Mouse (Mus musculus): ENCODE results near the gene Mgst2. TPM values are rescaled to one million over a fixed set of nuclear protein-coding genes. Genes with fewer than 3 reads are reported as not detected.

Mgst2 gene
- 1.3 and 3.6 TPM in 2 replicates for polyA plus RNA-seq (2015; fragmentation: Nextera tagmentation; extraction: Ambion mirVana)

GRCm38 (mm10) chr3:51660060-51660459, at the start of gene Mgst2:
Mgst2 (plus strand) TSS chr3:51660360.
- H3K4me3 ChIP-seq = no peak within 1 kb of the TSS
- no peaks in the 10 kb centered on the region for H3K27me3 ChIP-seq
- no peak within 1 kb of the TSS for H3K4me2 ChIP-seq
- ATAC-seq (ENCODE audit: low read depth) = no peak
- H3K9me3 ChIP-seq = no peaks in the 10 kb centered on the region
- no peaks in the 10 kb centered on the region for H3K36me3 ChIP-seq
- WGBS = 55% methylated on average over 4 of the region's 4 CpGs
- no peak within 1 kb of the TSS for H3K9ac ChIP-seq
- no peak within 1 kb of the TSS for H3K27ac ChIP-seq (replicated peaks)
- H3K4me1 ChIP-seq (replicated peaks) = no peaks in the 10 kb centered on the region

- Histone ChIP-seq H3K9ac (no peak overlapping the region), H3K4me2 (no peak overlapping the region), H3K27me3 (no peaks in the 10 kb centered on the region), H3K36me3 (no peaks in the 10 kb centered on the region), H3K4me1 (replicated peaks) (0 out of 2 replicates have a peak, but pooled peaks cover 6% of the 10 kb centered on the region), H3K4me3 (no peak overlapping the region), H3K27ac (replicated peaks) (no peak overlapping the region), H3K9me3 (no peaks in the 10 kb centered on the region)
- WGBS = 8% methylated on average over 6 of the region's 6 CpGs
- ATAC-seq (ENCODE audit: low read depth) = peak; percentile 53; the same call in 1 of the 2 replicates
These were observed 48.2 kb upstream of the Mgst2 start for GRCm38 (mm10) chr3:51611972-51612371.

DNA sequence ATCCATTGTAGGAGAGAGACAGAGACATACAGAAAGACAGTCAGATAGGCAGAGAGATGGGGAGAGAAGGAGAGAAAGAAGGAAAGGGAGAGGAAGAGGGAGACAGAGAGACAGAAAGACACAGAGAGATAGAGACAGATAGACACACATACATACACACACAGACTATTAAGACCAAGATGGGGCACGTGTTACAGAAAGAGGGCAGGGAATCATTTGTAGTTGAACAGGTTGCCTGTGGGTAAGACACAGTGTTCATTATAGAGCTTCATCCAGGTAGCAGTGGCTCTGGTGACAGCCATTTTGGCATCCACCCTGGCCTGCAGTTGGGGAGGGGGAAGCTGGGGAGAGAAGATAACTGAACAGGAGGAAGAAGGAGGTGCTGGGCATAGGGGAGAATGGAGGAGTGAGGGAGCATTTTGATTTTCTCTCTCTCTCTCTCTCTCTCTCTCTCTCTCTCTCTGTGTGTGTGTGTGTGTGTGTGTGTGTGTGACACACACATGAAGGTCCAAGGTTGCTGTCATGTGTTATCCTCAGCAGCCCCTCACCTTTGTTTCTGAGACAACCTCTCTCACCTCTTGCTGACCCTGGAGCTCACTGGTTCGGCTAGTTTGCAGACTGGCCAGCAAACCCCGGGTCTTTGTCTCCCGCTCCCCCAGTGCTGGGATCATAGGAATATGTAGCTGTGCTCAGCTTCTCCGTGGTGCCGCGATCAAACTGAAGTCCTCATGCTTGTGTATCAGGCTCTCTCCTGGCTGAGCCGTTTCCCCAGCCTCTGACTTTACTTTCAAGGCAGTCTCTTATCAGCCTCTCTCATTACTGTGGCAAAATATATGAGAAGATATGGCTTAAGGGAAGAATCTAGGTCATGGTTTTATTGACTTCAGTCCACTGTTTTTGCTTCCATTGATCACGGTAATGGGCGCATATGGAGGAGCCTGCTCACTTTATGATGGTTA, 47.5 kb upstream of the Mgst2 start:
- Histone ChIP-seq H3K27me3 (no peaks in the 10 kb centered on the region), H3K4me3 (no peak overlapping the region), H3K4me1 (replicated peaks) (0 out of 2 replicates have a peak, but pooled peaks cover 6% of the 10 kb centered on the region), H3K9me3 (no peaks in the 10 kb centered on the region), H3K27ac (replicated peaks) (no peak overlapping the region), H3K9ac (no peak overlapping the region), H3K4me2 (no peak overlapping the region), H3K36me3 (no peaks in the 10 kb centered on the region)
- no peak for ATAC-seq (ENCODE audit: low read depth)
- 83% methylated on average over 10 of the region's 10 CpGs for WGBS

DNA sequence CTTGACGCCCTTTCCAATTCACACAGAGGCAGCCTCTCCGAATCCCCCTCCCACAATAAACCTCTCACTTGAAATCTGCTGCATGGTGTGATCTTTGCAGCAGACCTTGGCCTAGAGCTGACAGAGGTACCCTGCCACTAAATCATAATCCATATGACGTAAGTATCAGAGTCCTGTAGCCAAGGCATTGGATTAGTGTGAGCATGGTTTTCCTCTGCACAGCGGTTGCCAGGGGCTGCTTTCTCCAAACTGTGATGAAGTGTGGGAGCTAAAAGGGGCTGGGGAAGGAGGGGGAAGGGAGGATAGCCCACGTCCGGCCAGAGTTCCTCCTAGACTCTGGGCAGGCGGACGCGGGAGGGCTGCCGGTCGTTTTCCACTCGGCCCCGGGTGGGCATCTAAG, 45.9 kb upstream of the Mgst2 start:
- no peak for ATAC-seq (ENCODE audit: low read depth)
- H3K4me1 ChIP-seq (replicated peaks) = 0 out of 2 replicates have a peak, but pooled peaks cover 6% of the 10 kb centered on the region
- 82% methylated on average over 13 of the region's 13 CpGs for WGBS
- no peaks in the 10 kb centered on the region for H3K9me3 ChIP-seq
- H3K4me3 ChIP-seq = no peak overlapping the region
- no peak overlapping the region for H3K4me2 ChIP-seq
- no peaks in the 10 kb centered on the region for H3K27me3 ChIP-seq
- H3K27ac ChIP-seq (replicated peaks) = no peak overlapping the region
- no peak overlapping the region for H3K9ac ChIP-seq
- no peaks in the 10 kb centered on the region for H3K36me3 ChIP-seq

DNA sequence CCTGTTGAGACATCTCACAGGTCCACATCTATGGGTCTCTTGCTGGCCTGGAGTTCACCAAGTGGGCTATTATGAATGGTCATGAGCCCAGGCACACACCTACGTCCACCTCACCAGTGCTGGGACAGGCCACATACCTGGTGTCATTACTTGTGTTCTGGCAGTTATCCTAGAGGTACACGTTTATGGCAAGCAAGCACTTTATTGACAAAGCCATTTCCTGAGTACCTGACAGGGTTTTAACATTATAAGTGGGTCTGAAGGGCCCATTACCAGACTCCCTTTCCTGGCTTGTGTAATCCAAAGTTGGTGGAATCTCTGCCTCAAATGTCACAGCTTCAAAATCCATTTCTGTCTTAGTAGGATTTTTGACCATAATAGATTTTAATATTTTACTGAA, 36.2 kb upstream of the Mgst2 start:
- H3K9me3 ChIP-seq = no peaks in the 10 kb centered on the region
- ATAC-seq (ENCODE audit: low read depth) = no peak

DNA sequence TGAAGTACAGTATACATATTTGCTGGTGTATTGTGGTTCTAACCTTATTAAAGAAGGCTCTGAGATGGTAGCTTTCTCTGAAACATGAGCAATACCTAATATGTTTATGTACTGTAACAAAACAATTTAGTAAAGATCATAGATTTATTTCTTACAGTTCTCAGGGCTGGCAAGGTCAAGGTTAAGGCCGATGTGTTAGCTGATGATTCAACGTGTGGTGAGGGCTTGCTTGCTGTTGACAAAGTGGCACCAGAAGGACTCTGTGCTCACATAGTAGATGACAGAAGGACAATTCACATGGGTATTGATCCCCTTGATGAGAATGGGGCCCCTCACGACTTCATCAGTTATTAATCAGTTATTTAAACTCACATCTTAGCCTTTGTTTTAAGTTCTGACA, 32.4 kb upstream of the Mgst2 start:
- WGBS = 77% methylated on average over 3 of the region's 3 CpGs
- Histone ChIP-seq H3K4me2 (no peak overlapping the region), H3K9ac (no peak overlapping the region), H3K4me3 (no peak overlapping the region), H3K27me3 (no peaks in the 10 kb centered on the region), H3K36me3 (no peaks in the 10 kb centered on the region), H3K9me3 (peaks cover 12% of the 10 kb centered on the region; the same call in 1 of the 2 replicates), H3K4me1 (replicated peaks) (no peaks in the 10 kb centered on the region), H3K27ac (replicated peaks) (no peak overlapping the region)
- no peak for ATAC-seq (ENCODE audit: low read depth)

More for the DNA sequence above, 36.2 kb upstream of the Mgst2 start:
- H3K9ac ChIP-seq = no peak overlapping the region
- H3K4me3 ChIP-seq = no peak overlapping the region
- H3K4me2 ChIP-seq = no peak overlapping the region
- H3K4me1 ChIP-seq (replicated peaks) = no peaks in the 10 kb centered on the region
- no peaks in the 10 kb centered on the region for H3K27me3 ChIP-seq
- no peaks in the 10 kb centered on the region for H3K36me3 ChIP-seq
- WGBS = 90% methylated on average over 2 of the region's 2 CpGs
- H3K27ac ChIP-seq (replicated peaks) = no peak overlapping the region

DNA sequence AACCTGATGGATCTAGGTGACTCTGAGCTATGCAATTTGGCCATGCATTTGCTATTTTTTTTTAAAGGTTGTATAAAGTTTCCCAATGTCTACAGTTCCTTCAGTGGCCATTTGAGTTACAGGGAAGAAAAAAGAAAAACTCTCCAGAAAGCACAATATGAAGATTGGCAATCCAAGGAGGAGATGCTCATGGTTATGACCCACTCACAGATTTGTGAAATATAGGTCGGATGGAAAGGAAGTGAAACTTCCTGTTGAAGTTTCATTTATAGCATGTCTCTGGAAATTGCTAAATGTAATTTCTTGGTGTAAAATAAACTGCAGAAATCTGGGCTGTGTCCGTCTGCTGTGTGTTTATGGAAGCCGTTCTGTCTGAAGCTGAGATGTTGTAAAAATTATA, 31.2 kb upstream of the Mgst2 start:
- 71% methylated on average over 3 of the region's 3 CpGs for WGBS
- ATAC-seq (ENCODE audit: low read depth) = no peak
- no peaks in the 10 kb centered on the region for H3K4me1 ChIP-seq (replicated peaks)

DNA sequence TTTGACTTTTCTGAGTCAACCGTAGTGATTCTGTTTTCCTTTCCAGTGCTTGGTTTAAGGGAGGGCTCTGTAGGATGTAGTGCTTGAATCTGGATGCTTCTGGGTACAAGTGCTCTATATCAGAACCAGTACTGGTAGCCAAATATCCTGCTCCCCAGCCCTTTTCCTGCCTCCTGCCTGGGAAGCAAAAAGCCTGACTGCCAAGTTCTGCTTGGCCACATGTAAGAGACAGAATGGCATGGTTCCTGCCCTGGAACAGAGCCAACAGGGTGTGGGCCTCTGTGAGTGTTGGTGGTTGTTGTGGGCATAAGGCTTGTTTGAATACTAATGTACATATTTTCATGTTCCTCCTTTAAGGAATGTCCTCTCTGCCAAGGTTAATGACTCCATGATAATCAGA, 29.4 kb upstream of the Mgst2 start:
- Histone ChIP-seq H3K27me3 (no peaks in the 10 kb centered on the region), H3K9ac (no peak overlapping the region), H3K4me2 (no peak overlapping the region), H3K36me3 (no peaks in the 10 kb centered on the region), H3K27ac (replicated peaks) (no peak overlapping the region), H3K4me1 (replicated peaks) (no peaks in the 10 kb centered on the region), H3K4me3 (no peak overlapping the region), H3K9me3 (peaks cover 17% of the 10 kb centered on the region)
- 100% methylated on average over 1 of the region's 1 CpGs for WGBS
- no peak for ATAC-seq (ENCODE audit: low read depth)

More for the DNA sequence above, 31.2 kb upstream of the Mgst2 start:
- H3K4me3 ChIP-seq = no peak overlapping the region
- no peaks in the 10 kb centered on the region for H3K36me3 ChIP-seq
- H3K9ac ChIP-seq = no peak overlapping the region
- no peak overlapping the region for H3K4me2 ChIP-seq
- no peak overlapping the region for H3K27ac ChIP-seq (replicated peaks)
- H3K27me3 ChIP-seq = no peaks in the 10 kb centered on the region
- peaks cover 17% of the 10 kb centered on the region for H3K9me3 ChIP-seq

- H3K4me1 ChIP-seq (replicated peaks) = no peaks in the 10 kb centered on the region
These were observed 28.2 kb upstream of the Mgst2 start for GRCm38 (mm10) chr3:51631971-51632370.

GRCm38 (mm10) chr3:51634451-51634850, 25.7 kb upstream of the Mgst2 start:
- no peak overlapping the region for H3K9ac ChIP-seq
- no peak overlapping the region for H3K27ac ChIP-seq (replicated peaks)
- H3K27me3 ChIP-seq = no peaks in the 10 kb centered on the region
- H3K9me3 ChIP-seq = peaks cover 17% of the 10 kb centered on the region
- H3K4me1 ChIP-seq (replicated peaks) = no peaks in the 10 kb centered on the region
- H3K4me3 ChIP-seq = no peak overlapping the region
- WGBS = 73% methylated on average over 1 of the region's 1 CpGs
- no peak for ATAC-seq (ENCODE audit: low read depth)
- H3K36me3 ChIP-seq = no peaks in the 10 kb centered on the region
- no peak overlapping the region for H3K4me2 ChIP-seq

More at GRCm38 (mm10) chr3:51631971-51632370, 28.2 kb upstream of the Mgst2 start:
- Histone ChIP-seq H3K27ac (replicated peaks) (no peak overlapping the region), H3K9me3 (peaks cover 17% of the 10 kb centered on the region), H3K27me3 (no peaks in the 10 kb centered on the region), H3K9ac (no peak overlapping the region), H3K4me3 (no peak overlapping the region), H3K36me3 (no peaks in the 10 kb centered on the region), H3K4me2 (no peak overlapping the region)
- 86% methylated on average over 4 of the region's 4 CpGs for WGBS
- no peak for ATAC-seq (ENCODE audit: low read depth)

GRCm38 (mm10) chr3:51635960-51636359, 24.2 kb upstream of the Mgst2 start:
- 85% methylated on average over 2 of the region's 2 CpGs for WGBS
- no peak overlapping the region for H3K27ac ChIP-seq (replicated peaks)
- no peak for ATAC-seq (ENCODE audit: low read depth)
- H3K4me2 ChIP-seq = no peak overlapping the region
- H3K36me3 ChIP-seq = no peaks in the 10 kb centered on the region
- H3K27me3 ChIP-seq = no peaks in the 10 kb centered on the region
- no peak overlapping the region for H3K9ac ChIP-seq
- no peak overlapping the region for H3K4me3 ChIP-seq
- peaks cover 12% of the 10 kb centered on the region for H3K9me3 ChIP-seq
- no peaks in the 10 kb centered on the region for H3K4me1 ChIP-seq (replicated peaks)

GRCm38 (mm10) chr3:51636700-51637099, 23.5 kb upstream of the Mgst2 start:
- no peak overlapping the region for H3K4me3 ChIP-seq
- WGBS = 89% methylated on average over 20 of the region's 20 CpGs
- no peaks in the 10 kb centered on the region for H3K36me3 ChIP-seq
- no peak overlapping the region for H3K4me2 ChIP-seq
- no peak for ATAC-seq (ENCODE audit: low read depth)
- no peak overlapping the region for H3K27ac ChIP-seq (replicated peaks)
- H3K27me3 ChIP-seq = no peaks in the 10 kb centered on the region
- peaks cover 6% of the 10 kb centered on the region; the same call in 1 of the 2 replicates for H3K9me3 ChIP-seq
- H3K9ac ChIP-seq = no peak overlapping the region
- no peaks in the 10 kb centered on the region for H3K4me1 ChIP-seq (replicated peaks)

Data from neural tube, embryonic 13.5 days (tissue).